Mouse (Mus musculus) ES-E14 (cell line): ENCODE results near the gene Prok1.

Experiments
- CHD2 ChIP-seq: IDR thresholded peaks from 2 replicates; pipeline ENCODE4 v1.6.1; 2014; ENCODE audit warnings: mild to moderate bottlenecking, low read depth, low read length, inconsistent platforms
- MAFK ChIP-seq: IDR thresholded peaks from 2 replicates; pipeline ENCODE4 v1.6.1; 2014; ENCODE audit warnings: mild to moderate bottlenecking, low read depth, low read length, inconsistent platforms; ENCODE audit not compliant: insufficient read depth

DNA sequence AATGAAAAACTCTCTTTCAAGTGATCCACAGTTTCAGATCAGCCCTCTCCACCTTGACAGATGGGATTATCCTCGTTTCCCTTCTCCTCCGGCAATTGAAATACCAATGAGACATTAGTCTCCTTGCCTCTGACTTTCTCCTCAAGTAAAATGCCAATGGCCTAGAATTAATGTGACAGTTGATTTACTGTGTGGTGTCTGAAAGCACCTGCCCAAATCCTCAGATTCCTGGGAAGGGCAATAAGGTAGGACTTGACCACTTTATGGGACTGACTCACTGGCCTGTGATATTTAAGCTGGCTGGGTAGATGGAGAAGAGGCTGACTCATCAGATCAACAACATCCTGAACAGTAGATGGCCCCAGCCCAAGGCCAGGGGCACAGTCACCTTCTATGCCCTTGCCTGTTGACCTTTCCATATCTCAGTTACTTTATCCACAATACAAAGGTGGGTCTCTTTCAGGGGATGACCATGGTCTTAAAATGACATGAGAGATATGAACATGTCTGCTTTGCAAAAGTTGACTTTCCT lies 27.4 kb upstream of the Prok1 start:
- TF ChIP-seq CHD2: no peak
- TF ChIP-seq MAFK: no peak
